Mouse (Mus musculus) spleen, postnatal 0 days (tissue): ENCODE measurements around the gene Olfr373. TPM values are rescaled to one million over a fixed set of nuclear protein-coding genes. Genes with fewer than 3 reads are reported as not detected.

Experiments used
- polyA plus RNA-seq: library from polyadenylated mRNA; unstranded; fragments of >200 nt; fragmentation: Nextera tagmentation; extraction: Ambion mirVana; gene quantifications from 2 replicates; pipeline ENCODE4 v1.2.1, GENCODE M21; 2015

Gene Olfr373
- polyA plus RNA-seq: 0.06 and 0.07 TPM in 2 replicates

DNA sequence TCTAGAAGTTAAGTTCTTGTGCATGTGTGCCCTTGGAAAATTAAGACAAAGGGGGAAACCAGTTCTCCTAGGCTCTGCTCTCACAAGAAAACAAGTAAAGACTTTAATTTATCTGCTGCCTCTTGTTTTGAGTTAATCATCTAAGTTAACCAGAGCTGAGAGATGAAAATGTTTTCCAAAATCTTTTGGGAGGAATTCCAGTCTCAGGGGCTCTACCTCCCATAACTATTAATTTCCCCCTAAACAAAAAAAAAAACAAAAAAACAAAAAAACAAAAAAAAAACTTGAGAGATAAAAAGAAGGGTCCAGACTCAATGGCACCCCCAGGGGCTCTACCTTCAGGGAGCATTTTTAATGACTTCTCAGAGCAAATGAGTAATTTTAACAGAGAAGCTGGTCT is at the start of gene Olfr373:
Gene Olfr373 (plus strand): TSS at position 301 of the 400 bp plus-strand sequence.

DNA sequence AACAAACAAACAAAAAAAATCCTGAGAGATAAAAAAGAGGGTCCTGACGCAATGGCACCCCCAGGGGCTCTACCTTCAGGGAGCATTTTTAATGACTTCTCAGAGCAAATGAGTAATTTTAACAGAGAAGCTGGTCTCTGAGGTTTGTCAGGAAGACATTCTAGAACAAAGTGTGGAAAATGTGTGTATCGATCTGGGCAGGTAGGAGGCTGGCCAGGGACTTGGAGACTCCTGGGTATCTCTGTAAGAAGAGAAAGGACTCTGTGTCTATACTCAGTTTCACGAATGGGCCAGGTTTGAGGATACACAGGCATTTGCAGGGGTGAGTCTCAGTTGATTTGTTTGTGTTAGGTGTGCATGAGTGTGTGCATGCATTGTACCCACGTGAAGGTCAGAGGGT is 42.1 kb upstream of the Olfr373 start, which contains the start of gene Olfr372:
Gene Olfr372 (plus strand): TSS at position 301 of the 400 bp plus-strand sequence.

DNA sequence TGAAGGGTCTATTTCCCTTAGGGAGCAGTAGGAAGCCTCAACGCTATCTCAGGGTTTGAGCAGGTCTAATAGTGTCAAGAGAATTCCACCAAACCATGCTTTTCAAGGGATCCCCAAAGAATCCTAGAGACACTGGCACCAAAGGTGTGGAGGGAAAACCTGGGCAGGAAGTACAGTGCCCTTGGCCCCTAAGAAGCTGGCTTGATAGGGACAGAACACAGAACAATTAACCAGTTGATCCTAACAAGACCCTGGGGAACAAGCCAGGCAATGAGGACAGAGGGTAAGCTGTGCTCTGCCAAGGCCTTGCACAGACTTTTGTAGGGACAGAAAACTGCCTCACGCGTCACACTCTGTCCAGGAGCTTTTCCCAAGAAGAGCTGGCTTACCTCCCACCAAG is 23.8 kb downstream of the Olfr373 start, which contains the start of gene Olfr374:
Gene Olfr374 (plus strand): TSS at position 301 of the 400 bp plus-strand sequence.

DNA sequence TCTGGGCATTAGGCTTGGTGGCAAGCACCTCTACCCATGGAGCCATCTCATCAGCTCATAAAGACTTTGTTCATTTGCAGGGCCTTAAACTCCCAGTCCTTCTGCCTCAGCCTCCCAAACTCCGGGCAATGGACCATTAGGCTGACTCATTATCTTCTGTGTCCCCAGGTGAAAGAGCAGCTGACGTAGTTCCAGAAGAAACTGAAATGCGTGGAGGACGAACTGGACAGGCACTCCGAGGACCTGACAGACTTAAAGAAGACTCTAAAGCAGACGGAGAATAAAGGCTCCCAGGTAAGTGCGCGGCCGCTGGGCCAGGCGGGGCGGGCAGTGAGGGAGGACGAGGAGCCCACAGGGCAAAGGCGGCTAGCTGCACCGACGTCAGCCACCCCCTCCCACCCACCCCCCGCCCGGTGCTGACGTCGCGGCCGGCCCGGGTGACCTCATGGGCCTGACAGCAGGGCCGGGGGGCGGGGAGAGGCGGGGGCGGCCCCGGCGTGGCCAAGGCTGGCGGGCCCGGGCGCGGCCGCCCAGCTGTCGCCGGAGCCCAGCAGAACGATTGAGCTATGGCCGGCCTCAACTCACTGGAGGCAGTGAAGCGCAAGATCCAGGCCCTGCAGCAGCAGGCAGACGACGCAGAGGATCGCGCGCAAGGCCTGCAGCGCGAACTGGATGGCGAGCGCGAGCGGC is 51.9 kb downstream of the Olfr373 start, which contains the start of gene Tpm4:
Gene Tpm4 (plus strand): TSS at position 220 of the 690 bp plus-strand sequence.

Other genes starting within 250 kb of the Olfr373 start
- 2.2 and 2.8 TPM in 2 replicates for gene Zfp709, start 201.2 kb upstream of the Olfr373 start, polyA plus RNA-seq
- gene Zfp882, start 174.6 kb upstream of the Olfr373 start, polyA plus RNA-seq: 1.0 and 1.6 TPM in 2 replicates
- gene Zfp617, start 174.5 kb upstream of the Olfr373 start, polyA plus RNA-seq: 7.8 and 8.9 TPM in 2 replicates
- 10.0 and 10.7 TPM in 2 replicates for gene Zfp961, start 132.1 kb upstream of the Olfr373 start, polyA plus RNA-seq
- 37.6 and 46.6 TPM in 2 replicates for gene Cyp4f18, start 73.6 kb upstream of the Olfr373 start, polyA plus RNA-seq
- gene Olfr372, start 42.0 kb upstream of the Olfr373 start, polyA plus RNA-seq: 0.13 TPM in 1 of 2 replicates, not detected in the other
- gene Olfr374, start 23.9 kb downstream of the Olfr373 start, polyA plus RNA-seq: 0.04 TPM in 1 of 2 replicates, not detected in the other
- gene Tpm4, start 51.8 kb downstream of the Olfr373 start, polyA plus RNA-seq: 196 and 211 TPM in 2 replicates
- gene Rab8a, start 78.0 kb downstream of the Olfr373 start, polyA plus RNA-seq: 58.0 and 61.8 TPM in 2 replicates
- 2.7 and 3.6 TPM in 2 replicates for gene Hsh2d, start 106.5 kb downstream of the Olfr373 start, polyA plus RNA-seq
- 0.26 and 0.39 TPM in 2 replicates for gene Cib3, start 129.7 kb downstream of the Olfr373 start, polyA plus RNA-seq
- not detected in 2 replicates for gene Gm11034, start 130.5 kb downstream of the Olfr373 start, polyA plus RNA-seq
- 52.6 and 55.1 TPM in 2 replicates for gene Fam32a, start 136.6 kb downstream of the Olfr373 start, polyA plus RNA-seq
- 68.3 and 74.6 TPM in 2 replicates for gene Ap1m1, start 156.8 kb downstream of the Olfr373 start, polyA plus RNA-seq
- 12.0 and 12.3 TPM in 2 replicates for gene Gm10282, start 222.1 kb downstream of the Olfr373 start, polyA plus RNA-seq
- gene Klf2, start 235.9 kb downstream of the Olfr373 start, polyA plus RNA-seq: 18.5 and 24.5 TPM in 2 replicates